Mouse (Mus musculus): Measurements from ENCODE around the gene Tmbim4. TPM values are rescaled to one million over a fixed set of nuclear protein-coding genes. Genes with fewer than 3 reads are reported as not detected.
A peak's percentile ranks its signal among the peaks of the same experiment; 100 is the strongest.

Gene Tmbim4
- polyA plus RNA-seq, 1 experiment from 2014 or later = 117 TPM

- H3K4me2 ChIP-seq (replicated peaks) = no peak overlapping the region
- H3K4me3 ChIP-seq (replicated peaks; ENCODE audit: low read length) = no peak overlapping the region
- no peaks in the 10 kb centered on the region for H3K9me3 ChIP-seq (ENCODE audit: control insufficient read depth, low read length)
- 92% methylated on average over 4 of the region's 4 CpGs for WGBS
- H3K27me3 ChIP-seq (ENCODE audit: control insufficient read depth, insufficient read depth, low read length) = no peaks in the 10 kb centered on the region
- no peaks in the 10 kb centered on the region for H3K4me1 ChIP-seq (replicated peaks; ENCODE audit: control insufficient read depth, insufficient read depth, low read length)
- H3K9ac ChIP-seq = no peak overlapping the region
- no peak for DNase-seq (ENCODE audit: low spot score)
- no peaks in the 10 kb centered on the region for H3K36me3 ChIP-seq (replicated peaks; ENCODE audit: control insufficient read depth, insufficient read depth)
- no peak overlapping the region for H3K27ac ChIP-seq
- ATAC-seq (ENCODE audit: low FRiP score) = no peak
Observed at GRCm38 (mm10) chr10:120251791-120252190, 50.4 kb downstream of the Tmbim4 start.

- H3K9me3 ChIP-seq (ENCODE audit: control insufficient read depth, low read length) = no peaks in the 10 kb centered on the region
- H3K27ac ChIP-seq = no peak overlapping the region
- ATAC-seq (ENCODE audit: low FRiP score) (no peak), DNase-seq (ENCODE audit: low spot score) (no peak)
- no peaks in the 10 kb centered on the region for H3K27me3 ChIP-seq (ENCODE audit: control insufficient read depth, insufficient read depth, low read length)
- H3K36me3 ChIP-seq (replicated peaks; ENCODE audit: control insufficient read depth, insufficient read depth) = no peaks in the 10 kb centered on the region
- H3K4me2 ChIP-seq (replicated peaks) = no peak overlapping the region
- no peak overlapping the region for H3K4me3 ChIP-seq (replicated peaks; ENCODE audit: low read length)
- no peak overlapping the region for H3K9ac ChIP-seq
- WGBS = 52% methylated on average over 8 of the region's 8 CpGs
- no peaks in the 10 kb centered on the region for H3K4me1 ChIP-seq (replicated peaks; ENCODE audit: control insufficient read depth, insufficient read depth, low read length)
Observed at GRCm38 (mm10) chr10:120252800-120253199, 51.4 kb downstream of the Tmbim4 start.

DNA sequence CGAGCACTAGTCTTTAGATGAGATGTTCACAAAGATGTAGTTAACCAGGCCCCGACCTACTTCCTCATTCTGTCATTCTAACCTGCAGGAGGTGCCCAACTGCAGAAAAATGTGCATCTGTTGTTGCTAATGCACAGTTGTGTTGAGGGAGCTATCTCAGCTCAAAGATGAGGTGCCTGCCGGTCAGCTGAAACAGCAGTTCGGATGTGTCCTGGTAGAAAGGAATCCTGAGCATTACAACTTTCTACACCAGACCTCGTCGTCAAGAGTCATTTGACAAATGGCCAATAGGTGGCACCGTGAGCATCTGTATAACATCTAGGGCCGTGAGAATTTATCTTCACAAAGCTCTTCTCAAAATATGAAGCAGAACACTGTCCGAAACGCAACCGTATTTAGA is 55.8 kb downstream of the Tmbim4 start:
- 31% methylated on average over 11 of the region's 11 CpGs for WGBS
- no peak for ATAC-seq (ENCODE audit: low FRiP score)
- H3K9me3 ChIP-seq (ENCODE audit: control insufficient read depth, low read length) = no peaks in the 10 kb centered on the region
- no peak overlapping the region for H3K4me2 ChIP-seq (replicated peaks)
- no peaks in the 10 kb centered on the region for H3K36me3 ChIP-seq (replicated peaks; ENCODE audit: control insufficient read depth, insufficient read depth)
- DNase-seq (ENCODE audit: low spot score) = peak; percentile 86
- no peak overlapping the region for H3K9ac ChIP-seq
- no peak overlapping the region for H3K4me3 ChIP-seq (replicated peaks; ENCODE audit: low read length)
- H3K27me3 ChIP-seq (ENCODE audit: control insufficient read depth, insufficient read depth, low read length) = no peaks in the 10 kb centered on the region
- no peak overlapping the region for H3K27ac ChIP-seq
- H3K4me1 ChIP-seq (replicated peaks; ENCODE audit: control insufficient read depth, insufficient read depth, low read length) = no peaks in the 10 kb centered on the region

DNA sequence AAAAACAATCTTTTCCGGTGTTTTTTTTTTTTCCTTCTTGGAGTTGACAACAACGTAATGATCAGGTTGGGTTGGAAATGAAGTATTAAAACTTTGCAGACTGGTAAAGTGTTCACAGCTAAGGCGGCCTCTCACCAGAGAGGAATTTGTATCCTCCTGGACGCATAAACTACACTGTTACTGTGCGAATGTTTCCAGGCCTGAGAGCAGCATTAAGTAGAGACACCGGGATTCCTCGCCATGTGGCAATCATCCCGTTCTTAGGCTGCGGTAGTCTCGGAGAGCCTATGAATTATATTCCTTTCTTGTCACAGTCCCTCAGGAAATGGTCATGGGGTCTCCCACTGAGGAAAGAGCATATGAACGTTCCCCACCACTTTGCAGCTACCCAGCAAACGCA is 66.4 kb downstream of the Tmbim4 start:
- WGBS = 79% methylated on average over 12 of the region's 12 CpGs
- DNase-seq (ENCODE audit: low spot score) = no peak

GRCm38 (mm10) chr10:120269946-120270345 is 68.6 kb downstream of the Tmbim4 start:
- Histone ChIP-seq H3K4me1 (replicated peaks; ENCODE audit: control insufficient read depth, insufficient read depth, low read length) (0 out of 2 replicates have a peak, but pooled peaks cover 8% of the 10 kb centered on the region), H3K36me3 (replicated peaks; ENCODE audit: control insufficient read depth, insufficient read depth) (no peaks in the 10 kb centered on the region), H3K9ac (no peak overlapping the region), H3K27ac (no peak overlapping the region), H3K4me2 (replicated peaks) (no peak overlapping the region), H3K4me3 (replicated peaks; ENCODE audit: low read length) (no peak overlapping the region), H3K9me3 (ENCODE audit: control insufficient read depth, low read length) (no peaks in the 10 kb centered on the region), H3K27me3 (ENCODE audit: control insufficient read depth, insufficient read depth, low read length) (no peaks in the 10 kb centered on the region)
- DNase-seq (ENCODE audit: low spot score) (no peak), ATAC-seq (ENCODE audit: low FRiP score) (no peak)
- WGBS = 91% methylated on average over 13 of the region's 13 CpGs

More for the DNA sequence above, 66.4 kb downstream of the Tmbim4 start:
- Histone ChIP-seq H3K9ac (no peak overlapping the region), H3K4me1 (replicated peaks; ENCODE audit: control insufficient read depth, insufficient read depth, low read length) (0 out of 2 replicates have a peak, but pooled peaks cover 8% of the 10 kb centered on the region), H3K36me3 (replicated peaks; ENCODE audit: control insufficient read depth, insufficient read depth) (no peaks in the 10 kb centered on the region), H3K9me3 (ENCODE audit: control insufficient read depth, low read length) (no peaks in the 10 kb centered on the region), H3K4me2 (replicated peaks) (no peak overlapping the region), H3K27me3 (ENCODE audit: control insufficient read depth, insufficient read depth, low read length) (no peaks in the 10 kb centered on the region), H3K27ac (no peak overlapping the region), H3K4me3 (replicated peaks; ENCODE audit: low read length) (no peak overlapping the region)
- ATAC-seq (ENCODE audit: low FRiP score) = no peak

DNA sequence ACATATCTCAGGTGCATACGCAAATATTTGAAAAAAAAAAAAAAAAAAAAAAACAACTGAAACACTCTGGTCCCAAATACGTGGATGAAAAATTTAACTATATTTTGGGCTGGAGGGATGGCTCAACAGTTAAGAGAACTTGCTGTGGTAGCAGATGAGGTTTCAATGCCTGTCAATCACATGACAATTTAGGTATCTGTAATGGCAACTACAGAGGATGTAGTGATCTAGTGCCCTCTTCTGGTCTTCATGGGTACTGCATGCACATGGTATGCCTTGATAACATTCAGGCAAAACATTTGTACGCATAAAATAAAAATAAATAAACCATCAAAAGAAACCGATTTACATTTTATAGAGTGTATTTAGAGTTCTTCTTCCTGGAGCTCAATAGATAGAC is 69.4 kb downstream of the Tmbim4 start:
- Histone ChIP-seq H3K27ac (no peak overlapping the region), H3K27me3 (ENCODE audit: control insufficient read depth, insufficient read depth, low read length) (no peaks in the 10 kb centered on the region), H3K4me1 (replicated peaks; ENCODE audit: control insufficient read depth, insufficient read depth, low read length) (0 out of 2 replicates have a peak, but pooled peaks cover 8% of the 10 kb centered on the region), H3K36me3 (replicated peaks; ENCODE audit: control insufficient read depth, insufficient read depth) (no peaks in the 10 kb centered on the region), H3K9ac (no peak overlapping the region), H3K9me3 (ENCODE audit: control insufficient read depth, low read length) (no peaks in the 10 kb centered on the region), H3K4me3 (replicated peaks; ENCODE audit: low read length) (no peak overlapping the region), H3K4me2 (replicated peaks) (no peak overlapping the region)
- ATAC-seq (ENCODE audit: low FRiP score) = no peak
- WGBS = 82% methylated on average over 4 of the region's 4 CpGs
- DNase-seq (ENCODE audit: low spot score) = peak; percentile 61

GRCm38 (mm10) chr10:120271318-120271717 is 69.9 kb downstream of the Tmbim4 start:
- 84% methylated on average over 6 of the region's 6 CpGs for WGBS
- no peaks in the 10 kb centered on the region for H3K36me3 ChIP-seq (replicated peaks; ENCODE audit: control insufficient read depth, insufficient read depth)
- H3K4me1 ChIP-seq (replicated peaks; ENCODE audit: control insufficient read depth, insufficient read depth, low read length) = 0 out of 2 replicates have a peak, but pooled peaks cover 8% of the 10 kb centered on the region
- DNase-seq (ENCODE audit: low spot score) = no peak
- no peak overlapping the region for H3K27ac ChIP-seq
- no peaks in the 10 kb centered on the region for H3K9me3 ChIP-seq (ENCODE audit: control insufficient read depth, low read length)
- ATAC-seq (ENCODE audit: low FRiP score) = no peak
- H3K9ac ChIP-seq = no peak overlapping the region
- no peak overlapping the region for H3K4me3 ChIP-seq (replicated peaks; ENCODE audit: low read length)
- H3K27me3 ChIP-seq (ENCODE audit: control insufficient read depth, insufficient read depth, low read length) = no peaks in the 10 kb centered on the region
- H3K4me2 ChIP-seq (replicated peaks) = peak overlapping the region; percentile 66; the same call in 1 of the 2 replicates

GRCm38 (mm10) chr10:120271879-120272269 is 70.5 kb downstream of the Tmbim4 start:
- peak overlapping the region; percentile 65 for H3K27ac ChIP-seq
- H3K4me3 ChIP-seq (replicated peaks; ENCODE audit: low read length) = peak overlapping the region; percentile 23
- H3K9me3 ChIP-seq (ENCODE audit: control insufficient read depth, low read length) = no peaks in the 10 kb centered on the region
- H3K9ac ChIP-seq = peak overlapping the region; percentile 49
- 0 out of 2 replicates have a peak, but pooled peaks cover 8% of the 10 kb centered on the region for H3K4me1 ChIP-seq (replicated peaks; ENCODE audit: control insufficient read depth, insufficient read depth, low read length)
- 21% methylated on average over 10 of the region's 11 CpGs for WGBS
- no peaks in the 10 kb centered on the region for H3K36me3 ChIP-seq (replicated peaks; ENCODE audit: control insufficient read depth, insufficient read depth)
- ATAC-seq (ENCODE audit: low FRiP score) (no peak), DNase-seq (ENCODE audit: low spot score) (no peak)
- no peaks in the 10 kb centered on the region for H3K27me3 ChIP-seq (ENCODE audit: control insufficient read depth, insufficient read depth, low read length)
- H3K4me2 ChIP-seq (replicated peaks) = peak overlapping the region; percentile 66

DNA sequence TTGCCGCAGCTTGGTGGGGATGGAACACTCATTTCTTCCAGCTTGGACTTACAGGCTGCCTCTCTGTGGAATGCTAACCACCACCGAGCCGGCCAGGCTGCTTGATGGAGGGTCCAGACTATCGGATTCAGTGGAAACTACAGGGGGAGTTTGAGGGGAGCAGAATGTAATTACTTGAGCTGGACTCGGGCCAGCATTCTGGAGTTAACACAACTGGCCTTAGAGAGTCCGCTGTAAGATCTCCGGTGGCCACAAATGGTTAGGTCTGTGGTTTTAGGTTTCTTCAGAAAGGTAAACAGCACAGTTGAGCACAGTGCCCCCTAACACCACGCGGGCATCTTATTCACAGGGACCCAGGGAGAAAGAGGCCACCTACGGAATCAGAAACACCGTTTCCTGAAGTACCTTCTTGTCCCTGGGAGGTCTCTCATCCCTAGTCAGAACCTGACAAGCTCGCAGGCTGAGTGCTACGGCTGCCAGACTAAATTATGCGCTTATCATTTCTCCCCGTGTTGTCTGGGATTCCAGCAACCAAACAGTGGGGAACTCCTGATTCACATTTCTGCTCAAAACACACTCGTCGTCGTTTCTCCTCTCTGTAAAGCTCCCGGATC is 71.0 kb downstream of the Tmbim4 start:
- H3K27me3 ChIP-seq (ENCODE audit: control insufficient read depth, insufficient read depth, low read length) = no peaks in the 10 kb centered on the region
- peak overlapping the region; percentile 65 for H3K27ac ChIP-seq
- DNase-seq (ENCODE audit: low spot score) (peak; percentile 66), ATAC-seq (ENCODE audit: low FRiP score) (peak; percentile 53; the same call in 1 of the 2 replicates)
- peak overlapping the region; percentile 23 for H3K4me3 ChIP-seq (replicated peaks; ENCODE audit: low read length)
- WGBS = 15% methylated on average over 19 of the region's 19 CpGs
- H3K36me3 ChIP-seq (replicated peaks; ENCODE audit: control insufficient read depth, insufficient read depth) = no peaks in the 10 kb centered on the region
- H3K4me1 ChIP-seq (replicated peaks; ENCODE audit: control insufficient read depth, insufficient read depth, low read length) = 0 out of 2 replicates have a peak, but pooled peaks cover 8% of the 10 kb centered on the region
- peak overlapping the region; percentile 49 for H3K9ac ChIP-seq
- H3K9me3 ChIP-seq (ENCODE audit: control insufficient read depth, low read length) = no peaks in the 10 kb centered on the region
- H3K4me2 ChIP-seq (replicated peaks) = peak overlapping the region; percentile 66
